In genomic region chr2:110058424-110058823, GRCm38 (mm10) we compare ENCODE assay signal across 26 mouse cellular contexts. TPM values are rescaled to one million over a fixed set of nuclear protein-coding genes. Genes with fewer than 3 reads are reported as not detected.
DNase-seq lines count a peak whose midpoint lies in the region; ATAC-seq and TF ChIP-seq lines count a peak whose summit lies in the region.
"Had no signal": no experiment of that assay in that cellular context is flagged by ENCODE, and none has a peak within 500 bp of the region (broad histone marks: within the 10 kb centered on the region; RNA-seq: fewer than 3 reads in every experiment).

No protein-coding gene starts in this region.

- H3K4me3 ChIP-seq in kidney, adult 2 months (ENCODE audit: insufficient read depth, low read depth, low read length), result no peak overlapping the region
- no peak overlapping the region for H3K4me3 ChIP-seq in kidney, embryonic 16.5 days (ENCODE audit: low read length)
- no peak overlapping the region for H3K4me3 ChIP-seq in midbrain, embryonic 16.5 days (ENCODE audit: low read depth, low read length)
- H3K4me3 ChIP-seq: forebrain, embryonic 10.5 days; forebrain, embryonic 15.5 days; heart, embryonic 12.5 days; heart, embryonic 15.5 days; hindbrain, embryonic 10.5 days; hindbrain, embryonic 13.5 days had no signal

- H3K27me3 ChIP-seq in kidney, adult 2 months (replicated peaks; ENCODE audit: control insufficient read depth, insufficient read depth, low read length), result no peaks in the 10 kb centered on the region
- H3K27me3 ChIP-seq in kidney, embryonic 16.5 days (ENCODE audit: insufficient read depth, low read length), result no peaks in the 10 kb centered on the region
- no peaks in the 10 kb centered on the region for H3K27me3 ChIP-seq in midbrain, embryonic 16.5 days (ENCODE audit: control insufficient read depth, insufficient read depth, low read depth, low read length)
- H3K27me3 ChIP-seq: CH12.LX; forebrain, embryonic 15.5 days; heart, embryonic 12.5 days; heart, embryonic 15.5 days; hindbrain, embryonic 13.5 days; Patski had no signal

- H3K36me3 ChIP-seq in kidney, adult 2 months (ENCODE audit: control insufficient read depth, insufficient read depth, low read length), result no peaks in the 10 kb centered on the region
- H3K36me3 ChIP-seq in kidney, embryonic 16.5 days (ENCODE audit: insufficient read depth, low read length), result no peaks in the 10 kb centered on the region
- H3K36me3 ChIP-seq in midbrain, embryonic 16.5 days (ENCODE audit: control insufficient read depth, insufficient read depth, low read length), result no peaks in the 10 kb centered on the region
- H3K36me3 ChIP-seq: forebrain, embryonic 10.5 days; forebrain, embryonic 15.5 days; G1E; heart, embryonic 12.5 days; heart, embryonic 15.5 days; hindbrain, embryonic 10.5 days; hindbrain, embryonic 13.5 days had no signal

- H3K27ac ChIP-seq in kidney, adult 2 months (ENCODE audit: insufficient read depth, low read depth, low read length), result peak overlapping the region; percentile 23; the same call in 1 of the 2 replicates
- peak overlapping the region; percentile 74 for H3K27ac ChIP-seq in kidney, embryonic 16.5 days (ENCODE audit: low read length)
- no peak overlapping the region for H3K27ac ChIP-seq in midbrain, embryonic 16.5 days (ENCODE audit: low read length)
- H3K27ac ChIP-seq: forebrain, embryonic 10.5 days; forebrain, embryonic 15.5 days; heart, embryonic 15.5 days; hindbrain, embryonic 10.5 days; hindbrain, embryonic 13.5 days had no signal

- ATAC-seq in kidney, embryonic 16.5 days (ENCODE audit: low FRiP score, low TSS enrichment), result 0 out of 2 replicates have a peak, but pooled peaks have one; percentile 43
- ATAC-seq in midbrain, embryonic 16.5 days, result no peak
- ATAC-seq: forebrain, embryonic 15.5 days; hindbrain, embryonic 16.5 days; Patski had no signal

- TF ChIP-seq POLR2A in kidney, adult 2 months (IDR thresholded peaks at IDR 0.05; ENCODE audit: low read depth, low read length), result no peak

- DNase-seq in kidney, adult 2 months, result no peak
- DNase-seq in kidney, postnatal 36 days, result no peak
- no peak for DNase-seq in kidney, postnatal 14 days
- peak; percentile 4 for DNase-seq in brain, adult 2 months (ENCODE audit: low read depth, low spot score)
- DNase-seq: adrenal gland, postnatal 10 days; adrenal gland, postnatal 36 days; B cell, adult 2 months; cerebellum, adult 11-12 months; cerebellum, adult 8-10 months; cerebellum, postnatal 14 days; gastrocnemius, postnatal 25 days; heart, adult 18-20 months; heart, postnatal 10 days; heart, postnatal 36 days had no signal

- no peak for TF ChIP-seq CTCF in kidney, adult 2 months (conservative IDR thresholded peaks at IDR 0.05; ENCODE audit: insufficient read depth, insufficient read length, low read depth, low read length)

- no peak overlapping the region for H3K9ac ChIP-seq in kidney, embryonic 16.5 days (replicated peaks; ENCODE audit: low read length)
- H3K9ac ChIP-seq in midbrain, embryonic 16.5 days (ENCODE audit: low read depth, low read length), result no peak overlapping the region
- H3K9ac ChIP-seq: forebrain, embryonic 15.5 days; heart, embryonic 12.5 days; heart, embryonic 15.5 days; hindbrain, embryonic 13.5 days had no signal

- 60% methylated on average over 4 of the region's 4 CpGs for WGBS in kidney, adult 2 months
- WGBS in kidney, embryonic 16.5 days, result 25% methylated on average over 4 of the region's 4 CpGs
- WGBS in midbrain, embryonic 16.5 days, result 33% methylated on average over 4 of the region's 4 CpGs

- no peaks in the 10 kb centered on the region; the same call in 1 of the 2 replicates for H3K4me1 ChIP-seq in kidney, adult 2 months (ENCODE audit: control insufficient read depth, insufficient read depth, low read length)
- H3K4me1 ChIP-seq in kidney, embryonic 16.5 days (ENCODE audit: insufficient read depth, low read length), result peaks cover 19% of the 10 kb centered on the region
- no peaks in the 10 kb centered on the region for H3K4me1 ChIP-seq in midbrain, embryonic 16.5 days (ENCODE audit: control insufficient read depth, insufficient read depth, low read length)
- H3K4me1 ChIP-seq: forebrain, embryonic 15.5 days; heart, embryonic 12.5 days; heart, embryonic 15.5 days; hindbrain, embryonic 10.5 days; hindbrain, embryonic 13.5 days had no signal

- no peaks in the 10 kb centered on the region for H3K9me3 ChIP-seq in kidney, embryonic 16.5 days (ENCODE audit: low read length)
- no peaks in the 10 kb centered on the region for H3K9me3 ChIP-seq in midbrain, embryonic 16.5 days (replicated peaks; ENCODE audit: control insufficient read depth, low read length, poor library complexity, severe bottlenecking)
- H3K9me3 ChIP-seq: forebrain, embryonic 10.5 days; forebrain, embryonic 15.5 days; G1E; heart, embryonic 12.5 days; heart, embryonic 15.5 days; hindbrain, embryonic 10.5 days; hindbrain, embryonic 13.5 days had no signal

- H3K4me2 ChIP-seq in kidney, embryonic 16.5 days (replicated peaks; ENCODE audit: low read depth, low read length), result no peak overlapping the region
- H3K4me2 ChIP-seq in midbrain, embryonic 16.5 days (ENCODE audit: low read length), result no peak overlapping the region
- H3K4me2 ChIP-seq: forebrain, embryonic 15.5 days; heart, embryonic 12.5 days; heart, embryonic 15.5 days; hindbrain, embryonic 13.5 days had no signal

RNA-seq across cellular contexts. Expression of gene Ccdc34, which starts 40.8 kb away (rescaled TPM):
- polyA plus RNA-seq in kidney, adult 2 months (2012; rRNA removed), result 4.2 and 4.6 TPM in 2 replicates
- polyA plus RNA-seq in kidney, embryonic 16.5 days (2015; fragmentation: Nextera tagmentation; extraction: Ambion mirVana), result 39.5 and 44.9 TPM in 2 replicates
- polyA plus RNA-seq in midbrain, embryonic 16.5 days (2015; fragmentation: Nextera tagmentation; extraction: Ambion mirVana), result 28.7 and 29.0 TPM in 2 replicates
